Mouse (Mus musculus): ENCODE data around the gene March8.

- TF ChIP-seq POLR2A (IDR thresholded peaks at IDR 0.05; ENCODE audit: borderline replicate concordance, extremely low read depth, insufficient read depth, insufficient read length, poor library complexity, severe bottlenecking) (no peak), CTCF (IDR thresholded peaks at IDR 0.05; ENCODE audit: borderline replicate concordance, extremely low read depth, insufficient read depth, insufficient read length) (no peak)
Observed at GRCm38 (mm10) chr6:116406152-116406551, 68.3 kb downstream of the March8 start.

Measured in brain, embryonic 14.5 days (tissue).